Mouse (Mus musculus) erythroblast, embryonic 14.5 days (primary cell): Measurements from ENCODE around the gene Gm17606.

Experiments used
- GATA1 ChIP-seq: IDR thresholded peaks from 2 replicates; pipeline ENCODE4 v1.6.1; 2012; ENCODE audit warnings: low read length, inconsistent platforms, mixed read lengths
- TAL1 ChIP-seq: IDR thresholded peaks from 3 replicates; pipeline ENCODE4 v1.6.1; 2012; ENCODE audit warnings: low read length, inconsistent platforms, mixed read lengths

- TF ChIP-seq GATA1, result no peak
- TF ChIP-seq TAL1, result no peak
These were observed 12.7 kb downstream of the Gm17606 start for GRCm38 (mm10) chr14:54653496-54653895.
